14 mouse cellular contexts compared by ENCODE assay signal in the genomic region with DNA sequence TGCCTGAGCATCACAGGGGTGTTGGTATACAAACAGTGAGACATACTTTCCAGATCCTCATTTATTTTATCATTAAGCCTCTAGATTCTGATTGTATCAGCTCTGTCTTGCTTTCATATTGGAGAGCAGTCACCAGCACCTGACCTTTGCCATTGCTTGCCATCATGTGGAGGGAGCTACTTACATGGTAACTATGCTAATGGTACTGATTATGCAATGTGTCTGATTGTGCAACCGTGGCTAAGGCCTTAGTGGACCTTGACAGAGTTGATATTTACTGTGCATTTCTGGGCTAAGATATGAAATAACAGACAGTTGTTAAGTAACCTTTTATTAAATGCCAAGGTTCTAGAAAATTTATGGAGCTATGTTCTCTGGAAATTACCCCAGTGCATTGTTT.
DNase-seq lines count a peak whose midpoint lies in the region; ATAC-seq and TF ChIP-seq lines count a peak whose summit lies in the region.
"Had no signal": no experiment of that assay in that cellular context is flagged by ENCODE, and none has a peak within 500 bp of the region (broad histone marks: within the 10 kb centered on the region; RNA-seq: fewer than 3 reads in every experiment).

No protein-coding gene starts in this region.

- no peak for TF ChIP-seq CTCF in liver, embryonic 14.5 days (IDR thresholded peaks at IDR 0.05; ENCODE audit: low read depth)

- no peak for ATAC-seq in kidney, embryonic 15.5 days (replicated peaks; ENCODE audit: low FRiP score)
- peak; percentile 51; the same call in 1 of the 2 replicates for ATAC-seq in liver, embryonic 14.5 days (ENCODE audit: insufficient read depth)
- ATAC-seq in midbrain, embryonic 16.5 days = no peak
- ATAC-seq in hindbrain, embryonic 16.5 days = no peak

- no peaks in the 10 kb centered on the region for H3K9me3 ChIP-seq in kidney, embryonic 15.5 days (replicated peaks)
- no peaks in the 10 kb centered on the region for H3K9me3 ChIP-seq in liver, embryonic 14.5 days (ENCODE audit: control insufficient read depth, low read length)
- H3K9me3 ChIP-seq in midbrain, embryonic 16.5 days (replicated peaks; ENCODE audit: control insufficient read depth, low read length, poor library complexity, severe bottlenecking) = no peaks in the 10 kb centered on the region
- H3K9me3 ChIP-seq in hindbrain, embryonic 16.5 days (ENCODE audit: control insufficient read depth, low read length) = no peaks in the 10 kb centered on the region

- no peak overlapping the region for H3K4me2 ChIP-seq in kidney, embryonic 15.5 days
- no peak overlapping the region for H3K4me2 ChIP-seq in liver, embryonic 14.5 days (ENCODE audit: low read depth)
- H3K4me2 ChIP-seq in midbrain, embryonic 16.5 days (ENCODE audit: low read length) = no peak overlapping the region
- H3K4me2 ChIP-seq in hindbrain, embryonic 16.5 days (ENCODE audit: low read length) = no peak overlapping the region

- DNase-seq in kidney, postnatal 14 days = peak; percentile 4
- peak; percentile 70 to 72 for DNase-seq in adrenal gland, postnatal 36 days
- DNase-seq in liver, embryonic 14.5 days (ENCODE audit: low read depth in 3 of 3, low spot score in 3 of 3) = peak; percentile 10 to 27 (median 25)
- DNase-seq in skeletal muscle tissue, adult 2 months (ENCODE audit: low read depth, low spot score) = peak; percentile 25
- no peak for DNase-seq in spleen, adult 12 weeks (ENCODE audit: low spot score)
- DNase-seq: embryo, embryonic 11 days; gastrocnemius, postnatal 25 days; heart, postnatal 14 days; retina, postnatal 1 day; thymus, postnatal 36 days had no signal

- no peak overlapping the region for H3K4me3 ChIP-seq in kidney, embryonic 15.5 days (replicated peaks)
- no peak overlapping the region for H3K4me3 ChIP-seq in liver, embryonic 14.5 days (ENCODE audit: insufficient read depth in 1 of 2, low read depth in 2 of 2, low read length in 2 of 2)
- H3K4me3 ChIP-seq in midbrain, embryonic 16.5 days (ENCODE audit: low read depth, low read length) = no peak overlapping the region
- no peak overlapping the region for H3K4me3 ChIP-seq in hindbrain, embryonic 16.5 days (ENCODE audit: low read length)

- no peaks in the 10 kb centered on the region for H3K4me1 ChIP-seq in kidney, embryonic 15.5 days
- H3K4me1 ChIP-seq in liver, embryonic 14.5 days (replicated peaks; ENCODE audit: control insufficient read depth in 2 of 2, insufficient read depth in 2 of 2, low read length in 1 of 2) = no peaks in the 10 kb centered on the region
- H3K4me1 ChIP-seq in midbrain, embryonic 16.5 days (ENCODE audit: control insufficient read depth, insufficient read depth, low read length) = no peaks in the 10 kb centered on the region
- no peaks in the 10 kb centered on the region for H3K4me1 ChIP-seq in hindbrain, embryonic 16.5 days (ENCODE audit: control insufficient read depth, insufficient read depth, low read depth, low read length)

- 74% methylated on average over 1 of the region's 1 CpGs for WGBS in kidney, embryonic 15.5 days
- 22% methylated on average over 1 of the region's 1 CpGs for WGBS in liver, embryonic 14.5 days (ENCODE audit: insufficient replicate concordance)
- 71% methylated on average over 1 of the region's 1 CpGs for WGBS in midbrain, embryonic 16.5 days
- WGBS in hindbrain, embryonic 16.5 days = 74% methylated on average over 1 of the region's 1 CpGs

- no peak overlapping the region for H3K9ac ChIP-seq in kidney, embryonic 15.5 days
- no peak overlapping the region for H3K9ac ChIP-seq in liver, embryonic 14.5 days (replicated peaks)
- H3K9ac ChIP-seq in midbrain, embryonic 16.5 days (ENCODE audit: low read depth, low read length) = no peak overlapping the region
- no peak overlapping the region for H3K9ac ChIP-seq in hindbrain, embryonic 16.5 days (ENCODE audit: low read depth, low read length)

- no peak overlapping the region for H3K27ac ChIP-seq in kidney, embryonic 15.5 days
- H3K27ac ChIP-seq in liver, embryonic 14.5 days = no peak overlapping the region
- no peak overlapping the region for H3K27ac ChIP-seq in midbrain, embryonic 16.5 days (ENCODE audit: low read length)
- no peak overlapping the region for H3K27ac ChIP-seq in hindbrain, embryonic 16.5 days (ENCODE audit: low read depth, low read length)

- no peak for TF ChIP-seq EP300 in liver, embryonic 14.5 days (IDR thresholded peaks at IDR 0.05; ENCODE audit: low read depth)

- no peaks in the 10 kb centered on the region for H3K27me3 ChIP-seq in kidney, embryonic 15.5 days
- no peaks in the 10 kb centered on the region for H3K27me3 ChIP-seq in liver, embryonic 14.5 days (ENCODE audit: control insufficient read depth, insufficient read depth, low read length)
- H3K27me3 ChIP-seq in midbrain, embryonic 16.5 days (ENCODE audit: control insufficient read depth, insufficient read depth, low read depth, low read length) = no peaks in the 10 kb centered on the region
- no peaks in the 10 kb centered on the region for H3K27me3 ChIP-seq in hindbrain, embryonic 16.5 days (replicated peaks; ENCODE audit: control insufficient read depth, insufficient read depth, low read length)
- H3K27me3 ChIP-seq: CH12.LX had no signal

- H3K36me3 ChIP-seq in kidney, embryonic 15.5 days = no peaks in the 10 kb centered on the region
- H3K36me3 ChIP-seq in liver, embryonic 14.5 days (replicated peaks; ENCODE audit: control insufficient read depth, insufficient read depth, low read depth) = no peaks in the 10 kb centered on the region
- H3K36me3 ChIP-seq in midbrain, embryonic 16.5 days (ENCODE audit: control insufficient read depth, insufficient read depth, low read length) = no peaks in the 10 kb centered on the region
- no peaks in the 10 kb centered on the region for H3K36me3 ChIP-seq in hindbrain, embryonic 16.5 days (ENCODE audit: control insufficient read depth, insufficient read depth, low read length)
